Mouse (Mus musculus): ENCODE measurements at regions not wholly inside any gene's neighbourhood (a gene's known extent, or its start where the extent isn't known, plus 50 kb on each side); places are given as distances from the start of the nearest gene placed in this dataset.

DNA sequence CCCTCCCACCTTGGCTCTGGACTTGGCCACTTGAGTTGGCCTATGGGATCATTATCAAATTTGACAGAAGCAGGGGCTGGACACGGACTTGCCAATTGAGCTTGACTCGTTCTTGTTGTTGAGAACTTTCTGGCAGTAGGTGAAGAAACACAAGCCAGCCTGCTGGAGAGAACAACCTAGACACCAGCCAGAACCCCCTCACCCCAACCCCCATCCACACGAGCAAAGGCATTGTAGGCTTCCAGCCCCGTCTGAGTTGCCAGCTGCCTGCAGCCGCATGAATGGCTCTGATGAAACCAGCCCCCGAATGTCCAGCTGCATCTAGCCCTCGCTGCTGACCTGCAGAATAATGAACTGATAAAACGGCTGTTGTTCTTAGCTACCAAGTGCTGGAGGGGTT, 98.7 kb upstream of the Magi3 start:
- DNase-seq (ENCODE audit: low read depth, low spot score) = no peak
- Histone ChIP-seq H3K9me3 (ENCODE audit: control insufficient read depth, insufficient read depth, low read depth, low read length) (no peaks in the 10 kb centered on the region), H3K4me1 (ENCODE audit: control insufficient read depth in 2 of 2, insufficient read depth in 2 of 2, low read length in 2 of 2, poor library complexity in 1 of 2) (peaks cover 0 to 6% of the 10 kb centered on the region in 2 experiments; a peak in 2 of 4 replicates), H3K27ac (ENCODE audit: insufficient read depth, low read depth, low read length, poor library complexity, severe bottlenecking) (no peak overlapping the region), H3K4me3 (ENCODE audit: insufficient read depth in 1 of 2, low read depth in 1 of 2, low read length in 2 of 2, poor library complexity in 1 of 2, severe bottlenecking in 1 of 2) (no peak overlapping the region), H3K36me3 (ENCODE audit: control insufficient read depth, insufficient read depth, low read length, poor library complexity, severe bottlenecking) (no peaks in the 10 kb centered on the region), H3K9ac (ENCODE audit: insufficient read depth, low read depth, low read length, poor library complexity, severe bottlenecking) (no peak overlapping the region)
- TF ChIP-seq CHD2 (IDR thresholded peaks at IDR 0.05; ENCODE audit: low read depth, low read length) = no peak
- no peak for TF ChIP-seq ZNF384 (IDR thresholded peaks at IDR 0.05; ENCODE audit: low read depth, low read length)
- in situ Hi-C loops (cut with MboI; ENCODE audit: low sequenced_read_pairs in 2 of 2, unreplicated experiment in 2 of 2) = no loop called here

DNA sequence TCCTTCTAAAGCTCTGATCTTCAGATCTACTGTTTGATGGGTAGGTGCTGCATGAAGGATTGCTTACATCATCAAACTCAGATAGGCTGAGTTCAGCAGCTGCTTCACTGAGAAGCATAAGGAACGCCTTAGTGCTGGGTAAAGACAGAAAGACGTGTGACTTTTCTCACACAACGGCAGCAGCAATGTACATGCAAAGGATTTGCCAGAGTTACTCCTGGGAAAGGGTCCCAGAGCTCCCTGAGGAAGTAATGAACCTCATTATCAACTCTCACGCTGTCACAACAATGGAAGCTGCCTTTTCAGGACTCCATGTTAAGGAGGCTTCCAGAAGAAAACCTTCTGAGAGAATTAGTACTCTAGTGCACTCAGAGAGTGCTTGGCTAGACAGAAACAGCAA, 97.4 kb upstream of the Magi3 start:
- Histone ChIP-seq H3K36me3 (ENCODE audit: control insufficient read depth, insufficient read depth, low read length, poor library complexity, severe bottlenecking) (no peaks in the 10 kb centered on the region), H3K9ac (ENCODE audit: insufficient read depth, low read depth, low read length, poor library complexity, severe bottlenecking) (no peak overlapping the region), H3K27ac (ENCODE audit: insufficient read depth, low read depth, low read length, poor library complexity, severe bottlenecking) (no peak overlapping the region), H3K4me1 (ENCODE audit: control insufficient read depth in 2 of 2, insufficient read depth in 2 of 2, low read length in 2 of 2, poor library complexity in 1 of 2) (peaks cover 0 to 5% of the 10 kb centered on the region in 2 experiments; a peak in 2 of 4 replicates), H3K4me3 (ENCODE audit: insufficient read depth in 1 of 2, low read depth in 1 of 2, low read length in 2 of 2, poor library complexity in 1 of 2, severe bottlenecking in 1 of 2) (no peak overlapping the region), H3K9me3 (ENCODE audit: control insufficient read depth, insufficient read depth, low read depth, low read length) (no peaks in the 10 kb centered on the region)
- no peak for TF ChIP-seq CHD2 (IDR thresholded peaks at IDR 0.05; ENCODE audit: low read depth, low read length)
- no peak for TF ChIP-seq ZNF384 (IDR thresholded peaks at IDR 0.05; ENCODE audit: low read depth, low read length)
- no peak for DNase-seq (ENCODE audit: low read depth, low spot score)
- in situ Hi-C loops (cut with MboI; ENCODE audit: low sequenced_read_pairs in 2 of 2, unreplicated experiment in 2 of 2) = no loop called here

DNA sequence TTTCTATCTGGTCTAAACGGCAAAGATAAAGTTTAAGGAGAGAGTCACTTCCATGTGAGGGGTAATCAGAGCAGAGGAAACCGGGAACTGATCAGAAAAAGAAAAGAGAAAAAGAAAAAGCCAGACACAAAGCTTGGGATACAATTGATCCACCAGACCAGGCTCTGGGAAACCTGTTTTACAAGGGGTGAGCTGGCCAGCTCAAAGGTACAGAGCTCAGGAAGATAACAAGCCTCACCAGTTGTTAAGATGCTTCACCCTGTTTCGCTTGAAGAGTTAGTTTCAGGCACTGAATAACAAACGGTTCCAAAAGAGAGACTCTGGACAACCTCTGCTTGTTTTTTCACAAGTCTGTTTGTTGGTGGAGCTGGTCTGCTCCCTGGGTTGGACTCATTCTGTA, 92.9 kb upstream of the Magi3 start:
- Histone ChIP-seq H3K27ac (ENCODE audit: insufficient read depth, low read depth, low read length, poor library complexity, severe bottlenecking) (no peak overlapping the region), H3K9me3 (ENCODE audit: control insufficient read depth, insufficient read depth, low read depth, low read length) (no peaks in the 10 kb centered on the region), H3K36me3 (ENCODE audit: control insufficient read depth, insufficient read depth, low read length, poor library complexity, severe bottlenecking) (no peaks in the 10 kb centered on the region), H3K4me3 (ENCODE audit: insufficient read depth in 1 of 2, low read depth in 1 of 2, low read length in 2 of 2, poor library complexity in 1 of 2, severe bottlenecking in 1 of 2) (no peak overlapping the region), H3K4me1 (ENCODE audit: control insufficient read depth in 2 of 2, insufficient read depth in 2 of 2, low read length in 2 of 2, poor library complexity in 1 of 2) (peaks cover 0 to 2% of the 10 kb centered on the region in 2 experiments; a peak in 1 of 4 replicates), H3K9ac (ENCODE audit: insufficient read depth, low read depth, low read length, poor library complexity, severe bottlenecking) (no peak overlapping the region)
- TF ChIP-seq MAFK (IDR thresholded peaks at IDR 0.05; ENCODE audit: insufficient read depth, low read depth, low read length) (no peak), ZC3H11A (IDR thresholded peaks at IDR 0.05; ENCODE audit: borderline replicate concordance, low read depth, low read length) (no peak), CHD2 (IDR thresholded peaks at IDR 0.05; ENCODE audit: low read depth, low read length) (no peak), ZNF384 (IDR thresholded peaks at IDR 0.05; ENCODE audit: low read depth, low read length) (no peak), HCFC1 (IDR thresholded peaks at IDR 0.05; ENCODE audit: borderline replicate concordance, insufficient read depth, low read length) (no peak)
- DNase-seq (ENCODE audit: low read depth, low spot score) = no peak
- in situ Hi-C loops (cut with MboI; ENCODE audit: low sequenced_read_pairs in 2 of 2, unreplicated experiment in 2 of 2) = no loop called here

DNA sequence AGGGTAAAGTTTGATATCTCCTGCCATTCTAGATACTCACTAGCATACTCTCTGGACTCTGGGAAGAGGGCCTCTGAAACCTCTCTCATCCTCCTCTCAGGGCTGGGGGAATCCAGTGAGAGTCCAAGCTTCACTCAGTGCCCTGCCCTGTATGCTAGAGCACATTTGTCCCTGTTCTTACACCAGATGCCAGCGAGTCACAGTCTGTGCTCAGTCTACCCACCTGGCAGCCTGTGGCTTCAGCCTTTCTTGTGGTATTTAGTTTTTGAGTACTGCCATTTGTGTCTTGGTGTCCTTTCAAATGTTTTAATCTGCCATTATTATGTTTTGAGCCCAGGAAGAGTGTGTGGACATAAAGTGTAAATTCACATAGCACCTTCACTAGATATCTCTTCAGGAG, 86.8 kb upstream of the Magi3 start:
- no peaks in the 10 kb centered on the region for H3K36me3 ChIP-seq (ENCODE audit: control insufficient read depth, insufficient read depth, low read length, poor library complexity, severe bottlenecking)
- TF ChIP-seq ZNF384 (IDR thresholded peaks at IDR 0.05; ENCODE audit: low read depth, low read length) (no peak), HCFC1 (IDR thresholded peaks at IDR 0.05; ENCODE audit: borderline replicate concordance, insufficient read depth, low read length) (no peak), MAFK (IDR thresholded peaks at IDR 0.05; ENCODE audit: insufficient read depth, low read depth, low read length) (no peak), ZC3H11A (IDR thresholded peaks at IDR 0.05; ENCODE audit: borderline replicate concordance, low read depth, low read length) (no peak), CHD2 (IDR thresholded peaks at IDR 0.05; ENCODE audit: low read depth, low read length) (no peak)
- H3K4me1 ChIP-seq (ENCODE audit: control insufficient read depth in 2 of 2, insufficient read depth in 2 of 2, low read length in 2 of 2, poor library complexity in 1 of 2) = no peaks in the 10 kb centered on the region
- H3K27ac ChIP-seq (ENCODE audit: insufficient read depth, low read depth, low read length, poor library complexity, severe bottlenecking) = no peak overlapping the region
- DNase-seq (ENCODE audit: low read depth, low spot score) = no peak
- no peaks in the 10 kb centered on the region for H3K9me3 ChIP-seq (ENCODE audit: control insufficient read depth, insufficient read depth, low read depth, low read length)
- H3K4me3 ChIP-seq (ENCODE audit: insufficient read depth in 1 of 2, low read depth in 1 of 2, low read length in 2 of 2, poor library complexity in 1 of 2, severe bottlenecking in 1 of 2) = no peak overlapping the region
- H3K9ac ChIP-seq (ENCODE audit: insufficient read depth, low read depth, low read length, poor library complexity, severe bottlenecking) = no peak overlapping the region
- in situ Hi-C loops (cut with MboI; ENCODE audit: low sequenced_read_pairs in 2 of 2, unreplicated experiment in 2 of 2) = no loop called here

DNA sequence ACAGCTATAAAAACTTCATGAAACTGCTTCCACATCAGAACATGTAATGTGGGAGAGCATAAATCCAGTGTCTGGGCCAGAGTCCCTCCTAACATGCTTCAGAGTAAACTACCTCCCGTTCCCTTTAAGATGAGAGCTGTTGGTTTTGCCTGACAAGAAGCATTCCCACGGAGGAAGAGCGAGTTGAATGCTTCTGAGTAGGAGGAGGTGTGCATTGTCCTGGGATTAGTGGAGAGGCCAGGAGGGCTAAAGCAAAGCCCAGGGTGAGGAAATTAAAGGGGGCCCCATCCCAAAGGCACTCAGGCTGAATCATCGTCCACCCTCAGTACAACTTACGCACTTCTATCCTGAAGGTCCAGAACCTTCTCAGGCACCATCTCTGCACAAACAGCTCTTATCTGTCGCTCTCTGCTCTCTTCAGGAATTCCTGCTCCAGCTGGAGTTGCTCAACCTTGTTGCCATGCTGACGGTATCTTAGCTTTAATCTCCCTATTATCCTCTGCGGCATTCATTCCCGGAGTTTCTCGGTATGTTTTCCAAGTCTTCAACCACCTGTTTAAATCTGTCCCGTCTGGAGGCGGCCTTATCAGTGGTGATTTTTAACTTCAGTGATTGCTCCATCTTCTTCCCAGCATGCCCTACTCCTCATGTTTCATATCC, 85.9 kb upstream of the Magi3 start:
- Histone ChIP-seq H3K9ac (ENCODE audit: insufficient read depth, low read depth, low read length, poor library complexity, severe bottlenecking) (no peak overlapping the region), H3K36me3 (ENCODE audit: control insufficient read depth, insufficient read depth, low read length, poor library complexity, severe bottlenecking) (no peaks in the 10 kb centered on the region), H3K27ac (ENCODE audit: insufficient read depth, low read depth, low read length, poor library complexity, severe bottlenecking) (no peak overlapping the region), H3K9me3 (ENCODE audit: control insufficient read depth, insufficient read depth, low read depth, low read length) (no peaks in the 10 kb centered on the region), H3K4me3 (ENCODE audit: insufficient read depth in 1 of 2, low read depth in 1 of 2, low read length in 2 of 2, poor library complexity in 1 of 2, severe bottlenecking in 1 of 2) (no peak overlapping the region), H3K4me1 (ENCODE audit: control insufficient read depth in 2 of 2, insufficient read depth in 2 of 2, low read length in 2 of 2, poor library complexity in 1 of 2) (no peaks in the 10 kb centered on the region)
- in situ Hi-C loops (cut with MboI; ENCODE audit: low sequenced_read_pairs in 2 of 2, unreplicated experiment in 2 of 2) = no loop called here
- TF ChIP-seq ZNF384 (IDR thresholded peaks at IDR 0.05; ENCODE audit: low read depth, low read length) = no peak
- TF ChIP-seq HCFC1 (IDR thresholded peaks at IDR 0.05; ENCODE audit: borderline replicate concordance, insufficient read depth, low read length) = no peak
- no peak for TF ChIP-seq CHD2 (IDR thresholded peaks at IDR 0.05; ENCODE audit: low read depth, low read length)
- no peak for TF ChIP-seq MAFK (IDR thresholded peaks at IDR 0.05; ENCODE audit: insufficient read depth, low read depth, low read length)
- no peak for TF ChIP-seq ZC3H11A (IDR thresholded peaks at IDR 0.05; ENCODE audit: borderline replicate concordance, low read depth, low read length)
- no peak for DNase-seq (ENCODE audit: low read depth, low spot score)
